8 mouse cellular contexts compared by ENCODE assay signal in genomic region chr5:129908242-129908965, GRCm38 (mm10). TPM values are rescaled to one million over a fixed set of nuclear protein-coding genes. Genes with fewer than 3 reads are reported as not detected.
DNase-seq lines count a peak whose midpoint lies in the region; ATAC-seq and TF ChIP-seq lines count a peak whose summit lies in the region.

TSS of gene Nupr1l (plus strand) at chr5:129908540.

- H3K9me3 ChIP-seq in limb, embryonic 13.5 days, result no peaks in the 10 kb centered on the region
- H3K9me3 ChIP-seq in midbrain, embryonic 15.5 days, result no peaks in the 10 kb centered on the region

- 0 out of 2 replicates have a peak, but pooled peaks have one; percentile 13 for TF ChIP-seq CTCF in embryonic fibroblast, embryonic 13.5 days (IDR thresholded peaks at IDR 0.05; ENCODE audit: borderline replicate concordance, insufficient read depth, low read length)

- 0 out of 2 replicates have a peak, but pooled peaks cover 7% of the 10 kb centered on the region for H3K36me3 ChIP-seq in limb, embryonic 13.5 days
- no peaks in the 10 kb centered on the region for H3K36me3 ChIP-seq in midbrain, embryonic 15.5 days (replicated peaks)

- ATAC-seq in limb, embryonic 13.5 days (ENCODE audit: low FRiP score, low read depth), result peak; percentile 97
- peak; percentile 97 for ATAC-seq in midbrain, embryonic 15.5 days (replicated peaks)

- 1% methylated on average over 63 of the region's 63 CpGs for WGBS in limb, embryonic 13.5 days
- under 1% methylated on average over 63 of the region's 63 CpGs for WGBS in midbrain, embryonic 15.5 days

- H3K4me2 ChIP-seq in limb, embryonic 13.5 days (replicated peaks), result peak within 1 kb of the TSS; percentile 84
- H3K4me2 ChIP-seq in midbrain, embryonic 15.5 days, result peak within 1 kb of the TSS; percentile 72

- H3K9ac ChIP-seq in limb, embryonic 13.5 days, result peak within 1 kb of the TSS; percentile 82
- H3K9ac ChIP-seq in midbrain, embryonic 15.5 days, result peak within 1 kb of the TSS; percentile 82

- H3K4me3 ChIP-seq in embryonic fibroblast, embryonic 13.5 days (ENCODE audit: insufficient read depth, low read length), result peak within 1 kb of the TSS; percentile 72
- peak within 1 kb of the TSS; percentile 68 for H3K4me3 ChIP-seq in limb, embryonic 13.5 days
- peak within 1 kb of the TSS; percentile 67 for H3K4me3 ChIP-seq in midbrain, embryonic 15.5 days

- no peaks in the 10 kb centered on the region for H3K27me3 ChIP-seq in limb, embryonic 13.5 days
- H3K27me3 ChIP-seq in midbrain, embryonic 15.5 days (replicated peaks), result no peaks in the 10 kb centered on the region

- H3K27ac ChIP-seq in embryonic fibroblast, embryonic 13.5 days (ENCODE audit: insufficient read depth, low read length), result 0 out of 2 replicates have a peak within 1 kb of the TSS, but pooled peaks have one; percentile 20
- H3K27ac ChIP-seq in limb, embryonic 13.5 days, result peak within 1 kb of the TSS; percentile 82; the same call in 1 of the 2 replicates
- peak within 1 kb of the TSS; percentile 97 for H3K27ac ChIP-seq in midbrain, embryonic 15.5 days

- peak; percentile 72 for TF ChIP-seq POLR2A in embryonic fibroblast, embryonic 13.5 days (IDR thresholded peaks at IDR 0.05; ENCODE audit: low read depth, low read length)

- DNase-seq in A20 (ENCODE audit: low read depth, low spot score), result peak; percentile 92
- peak; percentile 94 for DNase-seq in brain, adult 2 months (ENCODE audit: low read depth, low spot score)
- peak; percentile 87 to 89 for DNase-seq in heart, adult 9 months (ENCODE audit: low spot score in 2 of 2)
- peak; percentile 91 for DNase-seq in kidney, adult 9 months
- peak; percentile 76 to 89 for DNase-seq in spleen, adult 18-20 months

- no peaks in the 10 kb centered on the region for H3K4me1 ChIP-seq in embryonic fibroblast, embryonic 13.5 days (ENCODE audit: control insufficient read depth, insufficient read depth, low read length)
- peaks cover 6% of the 10 kb centered on the region; the same call in 1 of the 2 replicates for H3K4me1 ChIP-seq in limb, embryonic 13.5 days
- peaks cover 13% of the 10 kb centered on the region for H3K4me1 ChIP-seq in midbrain, embryonic 15.5 days

RNA-seq across cellular contexts. Expression of gene Nupr1l, which starts in this region (rescaled TPM):
- 2.0 TPM in 1 of 2 replicates, not detected in the other for polyA plus RNA-seq in embryonic fibroblast, embryonic 13.5 days (2011; ENCODE audit: insufficient read length, low read depth, missing spikeins)
- 4.9 and 5.1 TPM in 2 replicates for polyA plus RNA-seq in limb, embryonic 13.5 days (2015; fragmentation: Nextera tagmentation; extraction: Ambion mirVana)
- polyA plus RNA-seq in midbrain, embryonic 15.5 days (2015; fragmentation: Nextera tagmentation; extraction: Ambion mirVana), result 3.9 and 5.9 TPM in 2 replicates

Comparison
In these comparisons a context has a peak if more than half of its experiments do, and no peak if none do; other contexts are left out.
1. Peak in every context shown above with its lines: DNase-seq, ATAC-seq, H3K4me3 ChIP-seq and H3K27ac ChIP-seq.
2. H3K27ac ChIP-seq: peak in every context shown above with its lines; median percentile 97 in midbrain, embryonic 15.5 days; 82 in limb, embryonic 13.5 days; 20 in embryonic fibroblast, embryonic 13.5 days.